Mouse (Mus musculus) MEL (cell line): ENCODE measurements around the gene Tas2r137. TPM values are rescaled to one million over a fixed set of nuclear protein-coding genes. Genes with fewer than 3 reads are reported as not detected.

Experiments
- DNase-seq: peaks from one replicate; pipeline ENCODE4 v3.0.0; 2011; ENCODE audit warnings: low read depth, low spot score
- H3K27ac ChIP-seq: 2 replicates; pipeline ENCODE4 v1.5.1; 2012; ENCODE audit warnings: low read depth, mild to moderate bottlenecking, control low read depth, low read length, moderate library complexity; ENCODE audit not compliant: control insufficient read depth
- H3K27me3 ChIP-seq, 2 experiments: fragments of 150-350 bp in 1 of 2; sonication (generic) in 1 of 2; 2 replicates each; pipeline ENCODE4 v1.6.1; 2012; ENCODE audit warnings: low read length in 2 of 2, mild to moderate bottlenecking in 2 of 2, improper control_type of control experiment in 1 of 2, moderate library complexity in 1 of 2; ENCODE audit not compliant: insufficient read depth in 2 of 2, control insufficient read depth in 1 of 2
- H3K36me3 ChIP-seq, 2 experiments: 2 replicates each; pipeline ENCODE4 v1.6.1; 2012 to 2014; ENCODE audit warnings: low read length in 2 of 2, improper control_type of control experiment in 1 of 2, inconsistent platforms in 1 of 2, mild to moderate bottlenecking in 1 of 2; ENCODE audit not compliant: insufficient read depth in 2 of 2, control insufficient read depth in 1 of 2
- H3K4me1 ChIP-seq, 2 experiments: fragments of 150-350 bp in 1 of 2; sonication (generic) in 1 of 2; 2 replicates each; pipeline ENCODE4 v1.6.1; 2012; ENCODE audit warnings: low read length in 2 of 2, improper control_type of control experiment in 1 of 2, mild to moderate bottlenecking in 1 of 2; ENCODE audit not compliant: insufficient read depth in 2 of 2, control insufficient read depth in 1 of 2
- H3K4me3 ChIP-seq, 2 experiments: fragments of 150-350 bp in 1 of 2; sonication (generic) in 1 of 2; 2 replicates each; pipeline ENCODE4 v1.5.1; 2012; ENCODE audit warnings: low read depth in 2 of 2, low read length in 2 of 2, mild to moderate bottlenecking in 2 of 2, moderate library complexity in 2 of 2, control low read depth in 1 of 2, improper control_type of control experiment in 1 of 2; ENCODE audit not compliant: control insufficient read depth in 1 of 2, insufficient read depth in 1 of 2
- H3K79me2 ChIP-seq: 2 replicates; pipeline ENCODE4 v1.6.1; 2012; ENCODE audit warnings: mild to moderate bottlenecking, low read length, moderate library complexity; ENCODE audit not compliant: control insufficient read depth, poor library complexity, insufficient read depth
- H3K9ac ChIP-seq: 2 replicates; pipeline ENCODE4 v1.6.1; 2012; ENCODE audit warnings: low read depth, mild to moderate bottlenecking, control low read depth, low read length, moderate library complexity; ENCODE audit not compliant: control insufficient read depth, poor library complexity, severe bottlenecking
- H3K9me3 ChIP-seq: fragments of 150-350 bp; sonication (generic); replicated peaks from 2 replicates; pipeline ENCODE4 v1.6.1; 2012; ENCODE audit warnings: mild to moderate bottlenecking, low read length, improper control_type of control experiment, moderate library complexity; ENCODE audit not compliant: insufficient read depth
- BHLHE40 ChIP-seq: IDR thresholded peaks from 2 replicates; pipeline ENCODE4 v1.6.1; 2012; ENCODE audit warnings: low read depth, mild to moderate bottlenecking, inconsistent platforms, low read length, improper control_type of control experiment, borderline replicate concordance
- CHD1 ChIP-seq: IDR thresholded peaks from 2 replicates; pipeline ENCODE4 v1.6.1; 2012; ENCODE audit warnings: low read depth, mild to moderate bottlenecking, inconsistent platforms, low read length, improper control_type of control experiment
- ELF1 ChIP-seq: IDR thresholded peaks from 2 replicates; pipeline ENCODE4 v1.6.1; 2014; ENCODE audit warnings: low read depth, mild to moderate bottlenecking, inconsistent platforms, low read length, improper control_type of control experiment, moderate library complexity
- GABPA ChIP-seq: IDR thresholded peaks from 2 replicates; pipeline ENCODE4 v1.6.1; 2012; ENCODE audit warnings: low read depth, mild to moderate bottlenecking, inconsistent platforms, low read length, improper control_type of control experiment, moderate library complexity
- HCFC1 ChIP-seq: IDR thresholded peaks from 2 replicates; pipeline ENCODE4 v1.6.1; 2012; ENCODE audit warnings: low read depth, mild to moderate bottlenecking, inconsistent platforms, low read length, improper control_type of control experiment, moderate library complexity
- JUND ChIP-seq: IDR thresholded peaks from 2 replicates; pipeline ENCODE4 v1.6.1; 2011; ENCODE audit warnings: low read depth, mild to moderate bottlenecking, improper control_type of control experiment, low read length
- MAFK ChIP-seq: IDR thresholded peaks from 2 replicates; pipeline ENCODE4 v1.6.1; 2011; ENCODE audit warnings: low read depth, mild to moderate bottlenecking, low read length, improper control_type of control experiment, borderline replicate concordance
- MAZ ChIP-seq: IDR thresholded peaks from 2 replicates; pipeline ENCODE4 v1.6.1; 2012; ENCODE audit warnings: low read depth, mild to moderate bottlenecking, inconsistent platforms, low read length, improper control_type of control experiment
- MXI1 ChIP-seq: IDR thresholded peaks from 2 replicates; pipeline ENCODE4 v1.6.1; 2011; ENCODE audit warnings: mild to moderate bottlenecking, low read depth, low read length, improper control_type of control experiment
- MYB ChIP-seq: IDR thresholded peaks from 2 replicates; pipeline ENCODE4 v1.6.1; 2011; ENCODE audit warnings: mild to moderate bottlenecking, low read depth, low read length, improper control_type of control experiment
- NELFE ChIP-seq: IDR thresholded peaks from 2 replicates; pipeline ENCODE4 v1.6.1; 2011; ENCODE audit warnings: low read depth, low read length, improper control_type of control experiment
- NRF1 ChIP-seq: IDR thresholded peaks from 2 replicates; pipeline ENCODE4 v1.6.1; 2014; ENCODE audit warnings: low read depth, mild to moderate bottlenecking, inconsistent platforms, low read length, improper control_type of control experiment, moderate library complexity; ENCODE audit not compliant: poor library complexity, insufficient read depth, severe bottlenecking
- POLR2A ChIP-seq, 2 experiments: IDR thresholded peaks; 2 replicates each; pipeline ENCODE4 v1.6.1; 2011 to 2012; ENCODE audit warnings: low read length in 2 of 2, mild to moderate bottlenecking in 2 of 2, control low read depth in 1 of 2, improper control_type of control experiment in 1 of 2, low read depth in 1 of 2, moderate library complexity in 1 of 2; ENCODE audit not compliant: control insufficient read depth in 1 of 2, insufficient read depth in 1 of 2, poor library complexity in 1 of 2
- POLR2AphosphoS5 ChIP-seq: IDR thresholded peaks from 2 replicates; pipeline ENCODE4 v1.6.1; 2012; ENCODE audit warnings: low read depth, borderline replicate concordance, mild to moderate bottlenecking, inconsistent platforms, low read length, moderate library complexity, mixed read lengths
- RAD21 ChIP-seq: IDR thresholded peaks from 2 replicates; pipeline ENCODE4 v1.6.1; 2011; ENCODE audit warnings: mild to moderate bottlenecking, low read depth, low read length, improper control_type of control experiment
- RCOR1 ChIP-seq: IDR thresholded peaks from 2 replicates; pipeline ENCODE4 v1.6.1; 2012; ENCODE audit warnings: low read depth, mild to moderate bottlenecking, inconsistent platforms, low read length, improper control_type of control experiment
- SIN3A ChIP-seq: IDR thresholded peaks from 2 replicates; pipeline ENCODE4 v1.6.1; 2012; ENCODE audit warnings: low read length, improper control_type of control experiment, inconsistent platforms
- SMC3 ChIP-seq: IDR thresholded peaks from 2 replicates; pipeline ENCODE4 v1.6.1; 2011; ENCODE audit warnings: low read depth, low read length, improper control_type of control experiment
- TAL1 ChIP-seq: IDR thresholded peaks from 2 replicates; pipeline ENCODE4 v1.6.1; 2012; ENCODE audit warnings: mild to moderate bottlenecking, inconsistent platforms, low read length, moderate library complexity, mixed read lengths
- TBP ChIP-seq: IDR thresholded peaks from 2 replicates; pipeline ENCODE4 v1.8.0; 2011; ENCODE audit warnings: low read depth, low read length, improper control_type of control experiment
- TCF12 ChIP-seq: IDR thresholded peaks from 2 replicates; pipeline ENCODE4 v1.6.1; 2014; ENCODE audit warnings: low read depth, mild to moderate bottlenecking, inconsistent platforms, low read length, improper control_type of control experiment, moderate library complexity
- USF2 ChIP-seq, 2 experiments: IDR thresholded peaks; 2 replicates each; pipeline ENCODE4 v1.6.1; 2011 to 2012; ENCODE audit warnings: improper control_type of control experiment in 2 of 2, low read length in 2 of 2, borderline replicate concordance in 1 of 2, inconsistent platforms in 1 of 2, low read depth in 1 of 2, mild to moderate bottlenecking in 1 of 2; ENCODE audit not compliant: insufficient read depth in 1 of 2
- ZKSCAN1 ChIP-seq: IDR thresholded peaks from 2 replicates; pipeline ENCODE4 v1.6.1; 2012; ENCODE audit warnings: low read depth, mild to moderate bottlenecking, inconsistent platforms, low read length, improper control_type of control experiment, moderate library complexity
- ZMIZ1 ChIP-seq: IDR thresholded peaks from 2 replicates; pipeline ENCODE4 v1.6.1; 2012; ENCODE audit warnings: low read depth, mild to moderate bottlenecking, inconsistent platforms, low read length, improper control_type of control experiment, moderate library complexity
- ZNF384 ChIP-seq: IDR thresholded peaks from 2 replicates; pipeline ENCODE4 v1.6.1; 2012; ENCODE audit warnings: low read depth, mild to moderate bottlenecking, inconsistent platforms, low read length, improper control_type of control experiment
- polyA plus RNA-seq, 2 experiments: library from polyadenylated mRNA; stranded (reverse) in 1 of 2; unstranded in 1 of 2; fragments of >175 nt in 1 of 2; fragments of >200 nt in 1 of 2; gene quantifications; 2 replicates each; pipeline versions ENCODE4 v1.2.1 to v1.2.4; 2012; ENCODE audit warnings: low replicate concordance in 2 of 2, low read depth in 1 of 2; ENCODE audit not compliant: insufficient read length in 2 of 2, insufficient read depth in 1 of 2, missing spikeins in 1 of 2
- total RNA-seq: library from RNA; depleted of rRNA; stranded (reverse); fragments of 300-350 nt; gene quantifications from 2 replicates; pipeline ENCODE4 v1.2.3, GENCODE M21; 2012

Tas2r137 gene
- total and polyA plus RNA-seq, 3 experiments = not detected

- H3K79me2 ChIP-seq = no peaks in the 10 kb centered on the region
Observed at GRCm38 (mm10) chr6:40443281-40443928, 47.6 kb upstream of the Tas2r137 start.

DNA sequence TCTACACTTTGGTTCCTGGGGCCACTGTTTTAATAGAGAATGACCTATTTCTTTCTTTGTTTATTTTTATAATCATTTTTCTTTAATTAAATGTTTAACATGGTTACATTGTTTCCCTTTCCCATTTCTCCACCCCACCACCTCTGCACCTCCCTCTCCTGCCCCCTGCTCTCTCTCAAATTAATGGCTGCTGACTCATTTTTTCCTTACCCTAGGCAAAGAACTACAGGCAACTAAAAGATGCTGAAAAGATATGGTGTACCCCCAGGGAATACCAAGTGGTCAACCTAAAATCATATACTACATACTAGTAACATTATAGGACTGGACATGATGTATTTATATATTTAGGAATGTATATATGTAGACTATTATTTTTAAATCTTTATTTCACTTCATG lies 42.4 kb upstream of the Tas2r137 start:
- Histone ChIP-seq H3K4me1 (no peaks in the 10 kb centered on the region), H3K36me3 (no peaks in the 10 kb centered on the region)
- no peak for DNase-seq

More at GRCm38 (mm10) chr6:40443281-40443928, 47.6 kb upstream of the Tas2r137 start:
- no peak overlapping the region for H3K9ac ChIP-seq
- no peak for TF ChIP-seq USF2 (IDR thresholded peaks at IDR 0.05; ENCODE audit: borderline replicate concordance in 1 of 2, insufficient read depth in 1 of 2, low read depth in 1 of 2, low read length in 2 of 2)
- no peak for TF ChIP-seq ZMIZ1
- no peak for TF ChIP-seq NELFE
- no peak for TF ChIP-seq GABPA
- TF ChIP-seq SMC3 = no peak
- no peak for TF ChIP-seq ZKSCAN1
- TF ChIP-seq POLR2A (IDR thresholded peaks at IDR 0.05; ENCODE audit: control insufficient read depth in 1 of 2, insufficient read depth in 1 of 2, low read depth in 1 of 2, low read length in 2 of 2, poor library complexity in 1 of 2) = no peak
- TF ChIP-seq TAL1 = no peak
- TF ChIP-seq MAZ = no peak
- TF ChIP-seq RCOR1 = no peak
- TF ChIP-seq MYB = no peak
- TF ChIP-seq BHLHE40 = no peak
- no peak for TF ChIP-seq MAFK
- no peak for TF ChIP-seq TBP
- peaks cover 8 to 23% of the 10 kb centered on the region in 2 experiments for H3K27me3 ChIP-seq
- H3K4me1 ChIP-seq = no peaks in the 10 kb centered on the region
- no peak overlapping the region for H3K4me3 ChIP-seq
- no peak for DNase-seq
- no peaks in the 10 kb centered on the region for H3K36me3 ChIP-seq
- no peaks in the 10 kb centered on the region for H3K9me3 ChIP-seq
- no peak overlapping the region for H3K27ac ChIP-seq

More for the DNA sequence above, 42.4 kb upstream of the Tas2r137 start:
- Histone ChIP-seq H3K9ac (no peak overlapping the region), H3K79me2 (no peaks in the 10 kb centered on the region), H3K9me3 (no peaks in the 10 kb centered on the region), H3K4me3 (no peak overlapping the region), H3K27me3 (peaks cover 17% of the 10 kb centered on the region in 2 experiments), H3K27ac (no peak overlapping the region)
- TF ChIP-seq USF2 (IDR thresholded peaks at IDR 0.05; ENCODE audit: borderline replicate concordance in 1 of 2, insufficient read depth in 1 of 2, low read depth in 1 of 2, low read length in 2 of 2) (no peak), SIN3A (no peak), ZNF384 (no peak), TAL1 (no peak), TCF12 (no peak), MXI1 (no peak), HCFC1 (no peak), MAFK (no peak), JUND (no peak), POLR2AphosphoS5 (no peak), BHLHE40 (no peak), ELF1 (no peak), RCOR1 (no peak), ZMIZ1 (no peak), RAD21 (no peak), NRF1 (no peak), CHD1 (no peak)
